Mouse (Mus musculus) thymus, postnatal 10 days (tissue): Measurements from ENCODE around the gene Ciita.
A peak's percentile ranks its signal among the peaks of the same experiment; 100 is the strongest.

Source experiments
- DNase-seq, 2 experiments: peaks; one replicate each; pipeline ENCODE4 v3.0.0; 2021; ENCODE audit warnings: low spot score in 2 of 2

Ciita gene

GRCm38 (mm10) chr16:10551592-10551991 is 71.7 kb downstream of the Ciita start:
- DNase-seq: no peak

- no peak for DNase-seq
Measured at GRCm38 (mm10) chr16:10553858-10554257, 74.0 kb downstream of the Ciita start.

GRCm38 (mm10) chr16:10559991-10560390 is 80.1 kb downstream of the Ciita start:
- no peak for DNase-seq

GRCm38 (mm10) chr16:10565278-10565885 is 85.5 kb downstream of the Ciita start:
- DNase-seq: peak; percentile 60 to 81

- no peak for DNase-seq
Measured at GRCm38 (mm10) chr16:10567153-10567552, 87.3 kb downstream of the Ciita start.

GRCm38 (mm10) chr16:10569809-10570395 is 90.0 kb downstream of the Ciita start:
- peak; percentile 18 to 27 for DNase-seq

GRCm38 (mm10) chr16:10570708-10571107 is 90.8 kb downstream of the Ciita start:
- peak; percentile 43 to 79 for DNase-seq

GRCm38 (mm10) chr16:10571820-10572219 is 92.0 kb downstream of the Ciita start:
- DNase-seq: peak in 1 of 2 experiments; percentile 43

GRCm38 (mm10) chr16:10574936-10575335 is 95.1 kb downstream of the Ciita start:
- no peak for DNase-seq

- DNase-seq: no peak
Measured at GRCm38 (mm10) chr16:10575915-10576314, 96.1 kb downstream of the Ciita start.

- DNase-seq: no peak
Measured at GRCm38 (mm10) chr16:10577548-10577947, 97.7 kb downstream of the Ciita start.
